Mouse (Mus musculus) embryonic stem cell, embryonic (primary cell): ENCODE data around the gene Ramp3.

Source experiments
- CTCF ChIA-PET, 4 experiments: fragments of 300-600 bp in 2 of 4; fragments of 350-600 bp in 2 of 4; sonication (Branson Sonifier 250); formaldehyde crosslinking; loops; one replicate each; lab custom pipeline; 2022; ENCODE audit warnings: inconsistent platforms in 2 of 4; lab: Charles Lee
- POLR2A ChIA-PET, 4 experiments: fragments of 300-600 bp in 2 of 4; fragments of 350-600 bp in 2 of 4; sonication (Branson Sonifier 250); formaldehyde crosslinking; loops; one replicate each; lab custom pipeline; 2022; ENCODE audit warnings: antibody characterized with exemption in 4 of 4, inconsistent platforms in 1 of 4; lab: Charles Lee

Gene Ramp3

DNA sequence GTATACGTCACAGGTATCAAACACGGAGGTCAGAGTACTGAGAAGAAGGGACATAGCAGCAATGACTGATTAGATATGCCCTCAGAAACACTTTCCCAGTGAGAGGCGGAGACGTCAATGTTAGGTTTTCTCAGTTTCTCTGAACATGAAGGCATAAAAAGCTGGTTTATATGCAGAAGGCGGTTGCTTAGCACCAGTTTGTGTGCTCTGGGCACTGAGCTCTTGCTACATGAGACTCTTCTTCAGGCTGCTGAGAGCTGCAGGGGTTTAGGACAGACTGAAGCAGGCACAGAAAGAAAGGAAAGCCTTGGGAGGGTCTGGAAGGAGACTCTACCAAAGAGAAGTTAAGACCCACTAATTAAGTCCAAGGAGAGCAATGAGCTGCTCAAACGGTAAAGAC lies 34.0 kb downstream of the Ramp3 start:
- ChIA-PET POLR2A (interaction anchor here in 1 of 4 experiments (0.8 kb wide), 1 partner anchor 67 kb away, joined by 5 read pairs; no protein-coding TSS in a partner anchor), CTCF (no interaction called here)

DNA sequence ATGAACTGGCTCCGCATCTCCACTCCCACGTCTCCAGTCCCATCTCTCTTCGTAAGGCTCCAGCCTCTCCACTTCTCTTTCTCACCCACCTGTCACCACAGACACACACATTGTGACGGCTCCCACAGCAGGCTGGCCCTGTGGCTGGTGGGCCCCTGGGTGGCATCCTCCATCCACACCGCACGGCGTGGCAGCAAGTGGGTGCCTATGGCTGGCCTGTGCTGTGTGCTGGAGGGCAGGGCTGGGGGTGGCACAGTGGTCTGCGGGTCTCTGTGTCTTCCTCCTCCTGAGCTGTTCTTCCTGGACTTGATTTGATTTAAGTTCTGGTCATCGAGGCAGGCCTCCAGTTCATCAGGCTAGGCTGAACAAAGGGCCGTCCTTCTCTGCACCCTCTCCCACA lies 35.8 kb downstream of the Ramp3 start:
- POLR2A ChIA-PET = no interaction called here

DNA sequence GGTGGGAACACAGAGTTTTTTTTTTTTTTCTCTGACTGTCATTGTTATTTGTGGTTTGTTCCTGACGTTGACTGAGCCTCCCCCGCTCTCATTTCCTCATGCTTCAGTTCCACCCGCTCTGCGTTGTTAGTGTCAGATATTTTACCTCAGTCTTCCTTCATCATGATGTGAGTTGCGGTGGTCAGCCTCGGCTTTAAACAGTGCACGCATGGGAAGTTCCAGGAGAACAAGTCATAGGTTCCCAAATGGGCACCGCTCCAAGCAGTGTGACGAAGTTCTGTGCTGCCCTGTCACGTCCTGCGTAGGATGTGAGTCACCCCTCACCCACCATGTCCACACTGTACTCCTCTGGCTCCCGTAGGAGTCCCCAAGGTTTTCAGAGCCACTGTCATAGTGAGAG lies 36.9 kb downstream of the Ramp3 start:
- POLR2A ChIA-PET = no interaction called here
- CTCF ChIA-PET = no interaction called here

More for the DNA sequence above, 35.8 kb downstream of the Ramp3 start:
- CTCF ChIA-PET = no interaction called here

DNA sequence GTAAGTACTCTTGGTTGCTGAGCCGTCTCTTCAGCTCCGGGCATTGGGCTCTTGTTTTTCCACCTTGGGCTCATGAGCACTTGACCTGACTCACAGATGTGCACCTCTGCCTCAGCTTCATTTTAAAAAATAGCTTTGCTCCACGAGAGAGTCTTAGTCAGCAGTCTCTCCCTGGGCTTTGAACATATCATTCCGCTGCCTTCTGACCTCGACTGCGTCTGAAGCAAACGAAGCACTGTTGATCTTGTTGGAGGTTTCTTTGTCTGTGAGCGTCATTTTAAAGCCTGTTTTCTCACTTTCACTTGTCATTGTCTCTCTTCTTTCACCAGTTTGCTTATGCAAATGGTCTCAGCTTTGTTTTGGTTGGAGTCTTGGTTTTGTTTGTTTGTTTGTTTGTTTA lies 38.2 kb downstream of the Ramp3 start:
- CTCF ChIA-PET = no interaction called here
- POLR2A ChIA-PET = interaction anchor here in 2 of 4 experiments (0.7 to 1.1 kb wide), 2 partner anchors 8 to 1692 kb away, joined by 3 to 8 read pairs; no protein-coding TSS in a partner anchor

DNA sequence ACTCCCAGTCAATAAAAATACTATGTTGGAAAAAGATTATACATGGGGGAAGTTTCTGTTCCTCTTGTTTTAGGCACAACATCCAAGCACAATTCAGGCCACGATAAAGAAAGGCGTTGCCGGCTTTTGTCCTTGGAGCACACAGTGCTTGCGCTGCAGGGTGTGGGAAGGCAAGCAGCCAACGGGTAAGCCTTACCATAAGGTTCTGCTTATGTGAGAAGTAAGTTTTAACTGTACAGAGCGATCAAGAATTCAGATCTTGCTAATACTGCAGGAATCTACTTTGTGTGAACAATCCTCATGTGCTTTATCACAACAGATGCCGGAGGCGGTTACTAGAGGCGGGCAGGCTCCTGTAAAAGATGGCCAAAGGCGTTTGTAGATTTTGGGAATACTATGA lies 39.4 kb downstream of the Ramp3 start:
- ChIA-PET CTCF (no interaction called here), POLR2A (no interaction called here)

DNA sequence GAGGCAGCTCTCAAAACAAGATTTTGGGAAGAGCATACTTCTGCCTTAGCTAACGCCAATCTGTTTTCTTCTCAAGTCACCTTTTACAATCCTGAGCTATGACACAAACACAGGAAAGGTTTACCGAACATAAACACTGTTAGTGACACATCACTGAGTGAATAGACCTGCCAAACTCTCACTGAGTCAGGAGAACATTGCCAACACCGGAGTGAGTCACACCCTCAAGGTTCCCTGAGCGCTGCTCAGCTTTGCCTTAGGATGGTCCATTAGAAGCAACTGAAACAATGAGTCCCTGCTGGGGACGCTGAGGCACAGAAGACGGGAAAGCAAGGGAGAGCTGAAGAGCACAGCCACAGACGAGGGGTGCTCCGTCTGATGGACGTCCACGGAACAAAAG lies 40.0 kb downstream of the Ramp3 start:
- ChIA-PET POLR2A (no interaction called here), CTCF (no interaction called here)

DNA sequence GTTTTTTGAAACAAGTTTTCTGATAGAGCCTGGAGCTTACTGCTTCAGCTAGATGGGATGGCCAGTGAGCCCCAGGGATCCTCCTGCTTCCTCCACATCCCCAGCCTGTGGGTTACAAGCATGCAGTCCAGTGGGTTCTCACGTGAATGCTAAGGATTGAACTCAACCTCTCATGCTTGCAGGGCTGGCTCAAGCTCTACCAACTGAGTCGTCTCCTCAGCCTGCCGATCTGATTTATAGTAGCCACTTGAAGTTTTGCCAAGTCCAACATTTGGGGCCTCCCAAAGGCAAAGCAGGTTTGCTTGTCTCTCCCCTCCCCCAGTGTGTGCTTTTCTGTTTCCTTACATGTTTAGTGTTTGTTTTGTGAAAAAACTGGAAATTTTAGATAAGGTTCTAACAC lies 43.9 kb downstream of the Ramp3 start:
- POLR2A ChIA-PET = no interaction called here
- CTCF ChIA-PET = interaction anchor here in 1 of 4 experiments (0.6 kb wide), 1 partner anchor 76 kb away, joined by 3 read pairs; no protein-coding TSS in a partner anchor

DNA sequence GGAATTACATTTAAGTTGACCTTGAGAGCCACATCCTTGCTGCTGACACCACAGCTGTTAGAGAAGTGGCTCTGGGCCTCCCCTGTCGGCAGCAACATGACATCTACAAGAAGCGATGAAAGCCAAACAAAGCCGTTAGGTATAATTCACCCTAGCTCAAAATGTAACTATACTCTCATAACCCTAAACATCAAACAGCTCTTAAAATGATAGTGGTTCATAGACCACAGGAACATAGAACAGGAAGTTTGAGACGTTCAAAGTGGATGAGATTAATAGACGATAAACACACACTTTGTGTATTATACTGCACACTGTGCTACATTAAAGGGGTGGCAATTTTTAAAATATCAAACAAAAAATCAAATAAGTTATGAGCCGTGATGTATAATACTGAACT lies 46.5 kb downstream of the Ramp3 start:
- POLR2A ChIA-PET = interaction anchor here in 1 of 4 experiments (1.2 kb wide), 1 partner anchor 8 kb away, joined by 3 read pairs; no protein-coding TSS in a partner anchor

DNA sequence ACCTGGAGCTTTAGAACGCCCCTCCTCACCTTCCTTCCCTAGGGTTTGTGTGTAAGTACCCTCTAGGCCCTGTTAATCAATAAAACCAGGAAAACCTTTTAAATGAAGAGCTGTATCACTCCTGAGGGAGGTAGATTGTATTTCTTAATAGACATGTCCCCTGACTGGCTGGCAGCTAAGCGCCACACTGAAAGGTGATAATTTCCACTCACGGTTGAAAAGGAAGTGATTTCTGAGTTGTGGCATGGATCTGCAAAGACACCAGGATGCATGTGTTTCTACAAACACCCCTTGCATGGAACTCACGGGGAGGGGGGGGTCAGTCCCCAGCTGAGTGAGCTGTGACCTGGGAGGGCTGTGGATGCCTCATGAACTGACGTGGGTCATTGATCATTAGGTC lies 47.2 kb downstream of the Ramp3 start:
- POLR2A ChIA-PET = no interaction called here
- CTCF ChIA-PET = interaction anchor here in 2 of 4 experiments (0.9 to 1.2 kb wide), 2 partner anchors 10 to 58 kb away, joined by 3 to 4 read pairs; no protein-coding TSS in a partner anchor

More for the DNA sequence above, 46.5 kb downstream of the Ramp3 start:
- CTCF ChIA-PET = no interaction called here

DNA sequence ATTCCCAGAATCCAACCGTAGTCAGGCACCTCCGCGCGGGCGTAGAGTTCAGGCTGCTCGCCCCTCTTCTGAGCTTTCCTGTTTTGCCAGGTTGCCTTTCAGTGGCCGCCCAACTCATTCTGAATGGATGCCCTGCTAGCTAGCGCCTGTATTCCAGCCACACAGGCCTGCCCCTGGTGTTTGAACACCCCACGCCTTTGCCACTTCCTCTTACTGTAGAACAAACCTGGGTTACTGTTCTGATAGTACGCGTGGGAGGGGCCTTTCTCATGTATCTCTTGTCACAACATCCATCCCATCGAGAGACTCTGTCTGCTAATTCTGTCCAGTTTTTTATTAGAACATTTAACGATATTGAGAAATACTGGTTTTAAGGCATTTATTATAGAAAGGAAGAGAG lies 48.5 kb downstream of the Ramp3 start:
- ChIA-PET POLR2A (interaction anchor here in 1 of 4 experiments (0.7 kb wide), 1 partner anchor 638 kb away, joined by 4 read pairs; no protein-coding TSS in a partner anchor), CTCF (interaction anchor here in 1 of 4 experiments (0.7 to 1.2 kb wide), 2 partner anchors 9 to 909 kb away, joined by 4 read pairs; no protein-coding TSS in a partner anchor)

DNA sequence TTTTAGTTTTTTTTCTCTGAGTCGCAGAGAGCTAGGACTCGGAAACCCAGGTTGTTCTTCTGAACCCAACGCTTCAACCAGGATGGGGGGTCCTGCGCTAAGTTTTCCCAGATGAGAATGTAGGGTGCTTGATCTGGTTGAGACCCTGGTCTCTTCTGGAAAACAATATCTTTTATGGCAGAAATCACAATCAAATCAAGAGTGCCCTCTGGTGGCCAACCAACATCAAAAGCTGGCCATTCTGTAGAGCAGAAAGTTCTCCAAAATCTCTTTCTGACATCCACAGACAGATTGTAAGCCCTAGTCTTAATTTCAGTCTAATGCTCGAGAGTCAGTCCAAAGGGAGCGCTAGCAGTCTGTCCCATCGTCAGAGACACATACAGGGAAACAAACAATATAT lies 50.1 kb downstream of the Ramp3 start:
- ChIA-PET CTCF (interaction anchor here in 1 of 4 experiments (1.0 kb wide), 1 partner anchor 776 kb away, joined by 4 read pairs; no protein-coding TSS in a partner anchor), POLR2A (interaction anchor here in 1 of 4 experiments (1.3 kb wide), 1 partner anchor 19 kb away, joined by 3 read pairs; no protein-coding TSS in a partner anchor)

DNA sequence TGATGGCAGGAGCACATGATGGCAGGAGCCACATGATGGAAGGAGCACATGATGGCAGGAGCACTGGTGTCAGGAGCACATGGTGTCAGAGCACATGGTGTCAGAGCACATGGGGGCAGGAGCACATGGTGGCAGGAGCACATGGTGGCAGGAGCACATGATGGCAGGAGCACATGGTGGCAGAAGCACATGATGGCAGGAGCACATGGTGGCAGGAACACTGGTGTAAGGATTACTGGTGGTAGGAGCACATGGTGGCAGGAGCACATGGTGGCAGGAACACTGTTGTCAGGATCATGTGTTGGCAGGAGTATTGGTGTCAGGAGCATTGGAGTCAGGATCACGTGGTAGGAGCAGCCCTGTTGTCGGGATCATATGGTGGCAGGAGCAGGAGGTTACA lies 52.1 kb downstream of the Ramp3 start:
- CTCF ChIA-PET = no interaction called here
- POLR2A ChIA-PET = no interaction called here

DNA sequence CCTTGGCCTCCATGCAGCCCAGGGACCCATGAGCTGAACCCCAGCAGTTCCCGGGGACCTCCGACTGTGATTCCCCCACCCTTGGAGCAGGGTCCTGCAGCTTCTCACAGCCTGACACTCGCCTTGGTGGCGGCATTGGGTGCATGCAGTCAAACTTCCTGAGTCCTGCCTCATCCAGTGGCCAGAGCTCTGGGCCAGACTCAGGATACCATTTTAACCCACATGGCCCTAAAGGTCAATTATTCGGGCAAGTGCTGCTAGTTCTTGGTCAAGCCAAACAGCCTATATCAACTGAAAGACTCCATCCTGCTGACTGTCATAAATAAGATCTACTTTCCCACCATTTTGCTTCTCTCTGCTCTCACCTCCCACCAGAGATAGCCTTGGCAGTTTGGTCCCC lies 62.4 kb downstream of the Ramp3 start:
- ChIA-PET POLR2A (interaction anchor here in 1 of 4 experiments (0.6 kb wide), 1 partner anchor 524 kb away, joined by 3 read pairs; no protein-coding TSS in a partner anchor), CTCF (no interaction called here)

DNA sequence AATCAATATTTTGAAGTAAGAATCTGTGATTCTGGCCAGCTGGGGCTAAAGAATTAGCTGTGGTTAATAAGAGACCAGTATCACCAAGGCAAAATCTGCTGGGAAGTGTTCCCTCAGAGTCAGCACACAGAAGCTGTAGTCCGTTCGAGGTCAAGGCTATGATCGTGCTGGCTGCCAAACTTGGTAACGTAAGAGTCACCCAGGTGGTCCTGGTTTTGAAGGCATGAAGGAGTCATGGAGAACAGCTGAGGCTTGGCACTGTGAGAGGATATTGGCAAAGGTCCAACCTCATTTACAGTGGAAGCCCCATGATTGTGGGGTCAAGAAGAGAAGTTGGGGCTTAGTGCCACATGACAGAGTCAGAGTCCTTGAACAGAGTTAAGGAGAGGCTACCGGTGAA lies 68.6 kb downstream of the Ramp3 start:
- ChIA-PET CTCF (no interaction called here), POLR2A (no interaction called here)
